ENCODE assay signal across 8 mouse cellular contexts in genomic region chr5:135149820-135150178, GRCm38 (mm10). TPM values are rescaled to one million over a fixed set of nuclear protein-coding genes. Genes with fewer than 3 reads are reported as not detected.
DNase-seq lines count a peak whose midpoint lies in the region; ATAC-seq and TF ChIP-seq lines count a peak whose summit lies in the region.

No protein-coding gene starts in this region.

- H3K4me3 ChIP-seq in gastrocnemius, adult 2 months: peak overlapping the region; percentile 89
- H3K4me3 ChIP-seq in testis, adult 2 months (ENCODE audit: control insufficient read depth, low read depth, low read length): peak overlapping the region; percentile 100
- H3K4me3 ChIP-seq in liver, embryonic 11.5 days (ENCODE audit: low read depth, low read length): peak overlapping the region; percentile 90

- intact Hi-C loops in gastrocnemius, adult 2 months (cut with DNase I): loop anchor here (1.0 kb wide), 2 partner anchors 19 to 38 kb away; partner anchors contain the start of genes Baz1b and Bcl7b

- TF ChIP-seq POLR2A in testis, adult 2 months (IDR thresholded peaks at IDR 0.05; ENCODE audit: control insufficient read depth, low read depth, low read length): no peak

- TF ChIP-seq CTCF in gastrocnemius, adult 2 months (IDR thresholded peaks at IDR 0.05): no peak
- TF ChIP-seq CTCF in testis, adult 2 months (IDR thresholded peaks at IDR 0.05; ENCODE audit: control insufficient read depth, insufficient read depth, insufficient replicate concordance, low read depth, low read length): no peak

- peaks cover 3% of the 10 kb centered on the region for H3K36me3 ChIP-seq in testis, adult 2 months (ENCODE audit: control insufficient read depth, insufficient read depth, low read length)
- H3K36me3 ChIP-seq in liver, embryonic 11.5 days (ENCODE audit: control insufficient read depth, insufficient read depth, low read length): peaks cover 11% of the 10 kb centered on the region

- peak overlapping the region; percentile 90 for H3K9ac ChIP-seq in liver, embryonic 11.5 days (ENCODE audit: low read depth, low read length)

- H3K27ac ChIP-seq in gastrocnemius, adult 2 months: peak overlapping the region; percentile 96
- peak overlapping the region; percentile 100 for H3K27ac ChIP-seq in testis, adult 2 months (ENCODE audit: control insufficient read depth, insufficient read depth, low read depth, low read length)
- peak overlapping the region; percentile 98 for H3K27ac ChIP-seq in liver, embryonic 11.5 days (ENCODE audit: low read depth, low read length)

- H3K27me3 ChIP-seq in testis, adult 2 months (ENCODE audit: control insufficient read depth, insufficient read depth, low read length): no peaks in the 10 kb centered on the region
- no peaks in the 10 kb centered on the region for H3K27me3 ChIP-seq in liver, embryonic 11.5 days (replicated peaks; ENCODE audit: control insufficient read depth, insufficient read depth, low read length)

- DNase-seq in gastrocnemius, adult 2 months: no peak
- DNase-seq in gastrocnemius, postnatal 25 days: no peak
- no peak for DNase-seq in testis, postnatal 14 days (ENCODE audit: low spot score)
- DNase-seq in liver, embryonic 11.5 days (ENCODE audit: low spot score): no peak
- no peak for DNase-seq in right cerebral cortex, postnatal 25 days
- DNase-seq in adrenal gland, postnatal 14 days: no peak
- no peak for DNase-seq in lung, postnatal 4 days

- peak overlapping the region; percentile 92 for H3K4me2 ChIP-seq in liver, embryonic 11.5 days

- WGBS in liver, embryonic 11.5 days: under 1% methylated on average over 23 of the region's 23 CpGs

- peaks cover 2% of the 10 kb centered on the region for H3K4me1 ChIP-seq in testis, adult 2 months (ENCODE audit: control insufficient read depth, insufficient read depth, low read length)
- peaks cover 13% of the 10 kb centered on the region for H3K4me1 ChIP-seq in liver, embryonic 11.5 days (replicated peaks; ENCODE audit: control insufficient read depth, insufficient read depth, low read length)

- no peaks in the 10 kb centered on the region for H3K9me3 ChIP-seq in liver, embryonic 11.5 days (ENCODE audit: control insufficient read depth, low read length)

- no peak; the same call in 1 of the 2 replicates for ATAC-seq in liver, embryonic 11.5 days (replicated peaks; ENCODE audit: low FRiP score)

RNA-seq across cellular contexts. Expression of gene Tbl2, which starts 0.3 kb away (rescaled TPM):
- total RNA-seq in gastrocnemius, adult 2 months (2021): 1 to 10 TPM; 8.8 to 9.1 TPM
- total RNA-seq in gastrocnemius, postnatal 25 days (2021): 10 to 100 TPM in 1 of 2 experiments, 1 to 10 TPM in 1; 7.5 to 10.5 TPM
- 63.4 and 65.5 TPM in 2 replicates for polyA plus RNA-seq in testis, adult 2 months (2012; rRNA removed)
- polyA plus RNA-seq in liver, embryonic 11.5 days (2014; fragmentation: Nextera tagmentation; extraction: Ambion mirVana): 24.6 and 29.2 TPM in 2 replicates
- total RNA-seq in adrenal gland, postnatal 14 days (2021): 26.5 and 26.6 TPM in 2 replicates

RNA-seq across cellular contexts. Expression of gene Bcl7b, which starts 18.3 kb away (rescaled TPM):
- 10 to 100 TPM; 28.3 to 28.6 TPM for total RNA-seq in gastrocnemius, adult 2 months (2021)
- total RNA-seq in gastrocnemius, postnatal 25 days (2021): 10 to 100 TPM; 27.1 to 27.4 TPM
- polyA plus RNA-seq in testis, adult 2 months (2012; rRNA removed): 33.8 and 36.7 TPM in 2 replicates
- polyA plus RNA-seq in liver, embryonic 11.5 days (2014; fragmentation: Nextera tagmentation; extraction: Ambion mirVana): 52.5 and 52.9 TPM in 2 replicates
- 53.3 and 57.9 TPM in 2 replicates for total RNA-seq in adrenal gland, postnatal 14 days (2021)

RNA-seq across cellular contexts. Expression of gene Baz1b, which starts 37.3 kb away (rescaled TPM):
- 10 to 100 TPM; 32.7 to 36.8 TPM for total RNA-seq in gastrocnemius, adult 2 months (2021)
- total RNA-seq in gastrocnemius, postnatal 25 days (2021): 10 to 100 TPM; 25.7 to 29.2 TPM
- 6.4 and 7.7 TPM in 2 replicates for polyA plus RNA-seq in testis, adult 2 months (2012; rRNA removed)
- 47.2 and 50.8 TPM in 2 replicates for polyA plus RNA-seq in liver, embryonic 11.5 days (2014; fragmentation: Nextera tagmentation; extraction: Ambion mirVana)
- 84.6 and 87.4 TPM in 2 replicates for total RNA-seq in adrenal gland, postnatal 14 days (2021)
